Mouse (Mus musculus): ENCODE results near the gene Nploc4.
"Not testable (repeated sequence)": the region's sequence is repeated elsewhere in the genome, so short reads cannot be mapped to it uniquely, and the experiment has no call there.

Nploc4 gene

DNA sequence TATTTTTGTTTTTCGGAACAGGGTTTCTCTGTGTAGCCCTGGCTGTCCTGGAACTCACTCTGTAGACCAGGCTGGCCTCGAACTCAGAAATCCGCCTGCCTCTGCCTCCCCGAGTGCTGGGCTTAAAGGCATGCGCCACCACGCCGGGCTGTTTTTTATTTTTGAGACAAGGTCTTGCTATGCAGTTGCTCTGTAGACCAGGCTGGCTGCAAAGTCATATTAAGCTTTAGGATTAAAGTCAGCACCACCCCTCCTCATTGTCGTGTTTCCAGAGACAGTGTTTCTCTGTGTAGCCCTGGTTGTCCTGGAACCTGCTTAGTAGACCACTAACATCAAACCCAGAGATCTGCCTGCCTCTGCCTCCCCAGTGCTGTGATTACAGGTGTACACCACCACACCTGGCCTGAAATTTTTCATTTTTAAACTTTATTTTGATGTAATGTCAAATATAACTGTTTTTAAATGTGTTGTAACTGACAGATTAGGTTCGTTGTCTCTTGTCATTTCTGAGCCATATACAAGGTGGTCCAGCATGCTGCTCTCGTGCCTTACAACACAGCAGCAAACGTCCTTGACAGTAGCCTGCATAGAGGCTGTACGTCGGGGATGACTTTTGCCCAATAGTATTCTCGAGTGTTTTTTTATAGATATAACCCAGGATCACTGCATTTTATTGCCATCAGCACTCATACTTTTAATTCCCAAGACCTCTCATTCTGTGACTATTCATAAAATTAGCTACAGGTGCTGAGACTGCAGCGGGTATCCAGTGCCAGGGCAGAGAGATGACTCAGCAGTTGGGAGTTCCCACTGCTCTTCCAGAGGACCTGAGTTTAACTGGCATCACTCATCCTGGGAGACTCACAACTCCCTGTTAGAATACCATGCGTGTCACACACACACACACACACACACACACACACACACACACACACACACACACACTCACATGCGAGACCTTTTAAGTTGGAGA, 82.9 kb downstream of the Nploc4 start:
- in situ Hi-C loops (cut with MboI; ENCODE audit: low sequenced_read_pairs), result no loop called here

DNA sequence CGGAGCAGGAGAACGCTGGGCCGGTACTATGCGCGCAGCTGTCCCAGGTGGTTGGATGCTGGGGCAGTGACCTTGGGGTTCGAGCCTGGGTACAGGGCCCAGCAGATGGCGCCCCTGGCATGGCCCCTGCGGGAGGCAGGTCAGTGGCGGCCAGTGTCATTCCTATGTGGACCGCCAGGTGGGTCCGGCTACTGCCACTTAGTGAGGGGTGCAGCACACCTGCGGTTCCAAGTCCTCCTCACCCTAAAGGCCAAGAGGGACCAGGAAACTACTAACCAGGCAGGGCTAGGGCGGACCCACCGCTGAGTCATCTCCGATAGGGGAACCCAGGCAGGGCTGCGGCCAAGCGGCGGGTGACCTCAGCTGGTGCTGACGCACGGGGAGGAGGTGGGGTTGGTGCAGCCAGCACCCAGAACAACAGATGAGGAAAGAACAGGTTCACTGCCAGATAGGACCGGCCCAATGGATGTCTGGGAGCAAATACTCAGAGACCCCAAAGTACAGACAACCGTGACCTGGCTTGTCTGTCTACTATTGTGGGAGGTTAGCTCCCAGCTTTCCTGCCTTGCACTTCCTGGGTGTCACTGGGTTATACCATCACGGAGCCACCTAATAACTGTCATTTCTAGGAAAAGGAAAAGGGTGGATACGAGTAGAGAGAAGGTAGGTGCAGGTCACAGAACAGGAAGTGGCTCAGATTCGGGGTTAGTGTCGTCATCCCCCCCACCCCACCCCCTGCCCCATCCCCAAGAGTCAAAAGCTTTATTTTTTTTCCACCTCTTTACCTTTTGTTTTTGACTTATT, 83.8 kb downstream of the Nploc4 start:
- in situ Hi-C loops (cut with MboI; ENCODE audit: low sequenced_read_pairs), result no loop called here

- in situ Hi-C loops (cut with MboI; ENCODE audit: low sequenced_read_pairs), result no loop called here
These were observed 84.8 kb downstream of the Nploc4 start for GRCm38 (mm10) chr11:120352571-120353290.

DNA sequence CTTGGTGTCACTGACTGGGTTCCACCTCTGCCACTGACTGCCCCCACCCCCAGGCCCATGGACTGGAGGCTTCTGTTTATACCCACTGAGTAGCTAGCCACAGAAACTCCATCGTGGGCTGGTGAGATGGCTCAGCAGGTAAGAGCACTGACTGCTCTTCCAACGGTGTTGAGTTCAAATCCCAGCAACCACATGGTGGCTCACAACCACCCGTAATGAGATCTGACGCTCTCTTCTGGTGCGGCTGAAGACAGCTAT, 85.5 kb downstream of the Nploc4 start:
- in situ Hi-C loops (cut with MboI; ENCODE audit: low sequenced_read_pairs), result not testable (repeated sequence)

- in situ Hi-C loops (cut with MboI; ENCODE audit: low sequenced_read_pairs), result no loop called here
These were observed 86.0 kb downstream of the Nploc4 start for GRCm38 (mm10) chr11:120351250-120352092.

- in situ Hi-C loops (cut with MboI; ENCODE audit: low sequenced_read_pairs), result no loop called here
These were observed 86.8 kb downstream of the Nploc4 start for GRCm38 (mm10) chr11:120350711-120351110.

GRCm38 (mm10) chr11:120349986-120350702, 87.4 kb downstream of the Nploc4 start:
- in situ Hi-C loops (cut with MboI; ENCODE audit: low sequenced_read_pairs), result no loop called here

- in situ Hi-C loops (cut with MboI; ENCODE audit: low sequenced_read_pairs), result no loop called here
These were observed 88.0 kb downstream of the Nploc4 start for GRCm38 (mm10) chr11:120349371-120349985.

DNA sequence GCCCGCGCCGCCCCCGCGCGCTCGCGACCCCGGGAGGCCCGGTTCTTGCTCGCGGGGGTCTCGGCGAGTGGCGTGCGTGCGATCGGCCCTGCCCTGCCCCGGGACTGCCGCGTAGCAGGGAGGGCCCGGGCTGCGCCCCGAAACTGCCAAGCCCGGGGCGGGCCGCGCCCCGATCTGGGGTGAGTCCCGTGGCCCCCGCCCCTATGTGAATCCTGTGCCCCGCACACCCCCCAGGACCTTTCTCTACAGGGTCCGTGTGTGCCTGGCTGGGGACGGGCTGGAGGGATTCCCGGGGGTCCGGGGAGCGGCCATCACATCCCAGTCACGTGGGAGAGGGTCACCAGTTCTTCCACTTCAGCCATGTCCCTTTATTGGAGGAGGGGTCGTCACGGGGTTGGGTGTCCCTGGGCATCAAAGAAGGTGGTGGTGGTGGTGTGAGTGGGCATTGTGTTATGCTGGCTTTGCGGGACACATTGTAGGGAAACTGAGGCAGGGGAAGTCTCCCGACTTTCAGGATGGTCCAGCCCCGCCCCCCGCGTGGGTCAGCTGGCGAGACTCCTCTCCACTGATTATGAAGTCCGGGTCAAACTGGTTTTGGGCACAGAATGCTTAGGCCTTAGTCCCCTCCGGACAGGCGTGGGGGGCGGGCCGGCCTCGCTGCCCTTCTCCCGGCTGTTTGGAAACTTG, 88.7 kb downstream of the Nploc4 start:
- in situ Hi-C loops (cut with MboI; ENCODE audit: low sequenced_read_pairs), result no loop called here

GRCm38 (mm10) chr11:120347791-120348683, 89.5 kb downstream of the Nploc4 start, which contains the start of gene Actg1:
Gene Actg1 (minus strand): TSS chr11:120348542.
- in situ Hi-C loops (cut with MboI; ENCODE audit: low sequenced_read_pairs), result no loop called here

DNA sequence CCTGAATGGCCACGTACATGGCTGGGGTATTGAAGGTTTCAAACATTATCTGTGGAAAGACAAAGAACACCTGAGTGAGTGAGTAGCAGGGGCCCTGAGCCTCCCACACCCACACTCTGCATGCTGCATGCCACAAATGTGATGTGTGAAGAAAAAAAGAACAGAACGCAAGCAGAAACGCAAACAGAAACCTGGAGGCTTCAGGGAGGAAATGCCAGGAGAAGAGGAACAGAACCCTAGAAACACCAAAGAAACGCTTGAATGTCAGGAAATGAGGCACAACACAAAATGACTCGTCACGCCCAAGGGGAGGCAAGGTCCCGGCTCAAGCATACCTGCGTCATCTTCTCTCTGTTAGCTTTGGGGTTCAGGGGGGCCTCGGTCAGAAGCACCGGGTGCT, 90.2 kb downstream of the Nploc4 start:
- in situ Hi-C loops (cut with MboI; ENCODE audit: low sequenced_read_pairs), result no loop called here

- in situ Hi-C loops (cut with MboI; ENCODE audit: low sequenced_read_pairs), result not testable (repeated sequence)
These were observed 91.0 kb downstream of the Nploc4 start for GRCm38 (mm10) chr11:120346383-120347034.

DNA sequence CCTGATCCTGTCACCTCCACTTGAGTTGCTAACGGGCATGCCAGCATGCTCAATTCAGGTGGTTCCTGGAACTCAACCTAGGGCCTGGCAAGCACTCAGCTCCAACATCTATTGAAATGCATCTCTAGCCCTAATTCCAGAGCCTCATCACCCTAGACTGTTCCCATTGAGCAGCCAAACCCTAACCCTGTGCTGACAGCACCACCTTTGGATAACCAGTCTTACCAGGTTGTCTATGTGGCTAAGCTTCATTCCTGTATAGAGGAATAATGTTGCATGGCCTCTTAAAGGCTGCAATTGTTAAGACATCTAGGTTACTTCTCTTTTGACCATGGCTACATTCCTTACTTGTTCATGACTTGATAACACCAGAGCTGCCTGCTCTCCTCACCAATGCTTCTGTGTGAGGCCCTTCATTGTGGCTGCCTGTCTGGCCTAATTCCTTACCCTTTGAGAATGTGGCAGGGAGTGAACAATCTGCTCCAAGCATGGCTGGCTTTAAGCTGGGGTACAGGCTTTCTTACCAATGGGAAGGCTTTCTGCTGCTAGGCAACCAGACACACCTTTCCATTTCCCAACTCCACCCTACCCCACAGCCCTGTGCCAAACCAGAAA, 92.3 kb downstream of the Nploc4 start:
- in situ Hi-C loops (cut with MboI; ENCODE audit: low sequenced_read_pairs), result no loop called here

GRCm38 (mm10) chr11:120344310-120344920, 93.1 kb downstream of the Nploc4 start:
- in situ Hi-C loops (cut with MboI; ENCODE audit: low sequenced_read_pairs), result no loop called here

DNA sequence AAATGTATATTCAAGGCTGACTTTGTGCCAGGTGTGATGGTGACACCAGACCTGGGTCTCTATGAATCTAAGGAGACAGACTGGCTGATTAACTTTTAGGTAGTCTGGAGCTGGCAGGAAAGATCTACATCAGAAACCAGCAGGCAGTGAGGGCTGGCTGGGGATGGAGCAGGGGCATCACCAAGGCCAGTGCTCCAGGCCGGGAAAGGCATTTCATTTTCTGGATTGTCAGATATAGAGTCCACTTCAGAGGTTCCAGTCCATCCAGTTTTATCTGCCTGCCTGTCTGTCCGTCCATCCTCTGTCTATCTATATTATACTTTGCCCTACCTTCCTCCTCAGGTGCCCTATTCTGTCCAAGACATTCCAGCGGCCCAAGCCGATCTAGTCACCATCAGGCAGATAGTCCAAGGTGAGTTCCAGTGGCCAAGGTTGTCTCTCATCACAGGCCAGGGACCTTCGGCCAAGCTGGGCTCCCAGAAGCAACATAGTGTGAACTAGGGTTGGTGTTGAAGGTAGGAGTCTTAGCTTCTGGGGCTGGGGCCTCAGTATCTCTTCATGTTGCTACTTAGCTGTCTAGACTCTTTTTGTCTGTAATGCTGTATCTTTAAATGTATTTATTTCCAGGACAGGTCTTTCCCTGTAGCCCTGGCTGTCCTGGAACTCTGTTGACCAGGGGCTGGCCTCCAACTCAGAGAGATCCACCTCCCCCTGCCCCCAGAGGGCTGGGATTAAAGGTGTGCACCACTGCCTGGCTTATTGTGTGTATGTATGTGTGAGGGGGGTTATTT, 93.8 kb downstream of the Nploc4 start:
- in situ Hi-C loops (cut with MboI; ENCODE audit: low sequenced_read_pairs), result no loop called here

All from CH12F3 (cell line).